Mouse (Mus musculus): Measurements from ENCODE around the gene Ntsr2.

- TF ChIP-seq POLR2A (IDR thresholded peaks at IDR 0.05; ENCODE audit: borderline replicate concordance, low read depth, low read length) (no peak), CTCF (IDR thresholded peaks at IDR 0.05; ENCODE audit: low read depth, low read length) (no peak)
Measured at GRCm38 (mm10) chr12:16620230-16620629, 33.0 kb upstream of the Ntsr2 start.

All from bone marrow macrophage, adult 2 months (primary cell).